ENCODE assay signal across 9 mouse cellular contexts in genomic region chr5:124636694-124637093, GRCm38 (mm10).
"Had no signal": no experiment of that assay in that cellular context is flagged by ENCODE, and none has a peak within 500 bp of the region (broad histone marks: within the 10 kb centered on the region; RNA-seq: fewer than 3 reads in every experiment).

No protein-coding gene starts in this region.

- H3K27ac ChIP-seq: kidney, postnatal 0 days; layer of hippocampus, adult 2 months; liver, embryonic 13.5 days; midbrain, embryonic 12.5 days had no signal

- H3K4me2 ChIP-seq: liver, embryonic 13.5 days; midbrain, embryonic 12.5 days had no signal

- H3K4me1 ChIP-seq: midbrain, embryonic 12.5 days had no signal

- DNase-seq: kidney, adult 11 months; kidney, adult 9 months; liver, embryonic 13.5 days; lung, adult 18-20 months; retina, postnatal 1 day; right cerebral cortex, postnatal 4 days had no signal

- H3K9me3 ChIP-seq: liver, embryonic 13.5 days; midbrain, embryonic 12.5 days had no signal

- H3K9ac ChIP-seq: liver, embryonic 13.5 days; midbrain, embryonic 12.5 days had no signal

- H3K4me3 ChIP-seq: layer of hippocampus, adult 2 months; liver, embryonic 13.5 days; midbrain, embryonic 12.5 days had no signal

- H3K27me3 ChIP-seq: liver, embryonic 13.5 days; midbrain, embryonic 12.5 days had no signal
